Mouse (Mus musculus): ENCODE measurements around the gene Adgrl1. TPM values are rescaled to one million over a fixed set of nuclear protein-coding genes. Genes with fewer than 3 reads are reported as not detected.
A peak's percentile ranks its signal among the peaks of the same experiment; 100 is the strongest.

Adgrl1 gene
- total RNA-seq, 1 experiment = 119 TPM

DNA sequence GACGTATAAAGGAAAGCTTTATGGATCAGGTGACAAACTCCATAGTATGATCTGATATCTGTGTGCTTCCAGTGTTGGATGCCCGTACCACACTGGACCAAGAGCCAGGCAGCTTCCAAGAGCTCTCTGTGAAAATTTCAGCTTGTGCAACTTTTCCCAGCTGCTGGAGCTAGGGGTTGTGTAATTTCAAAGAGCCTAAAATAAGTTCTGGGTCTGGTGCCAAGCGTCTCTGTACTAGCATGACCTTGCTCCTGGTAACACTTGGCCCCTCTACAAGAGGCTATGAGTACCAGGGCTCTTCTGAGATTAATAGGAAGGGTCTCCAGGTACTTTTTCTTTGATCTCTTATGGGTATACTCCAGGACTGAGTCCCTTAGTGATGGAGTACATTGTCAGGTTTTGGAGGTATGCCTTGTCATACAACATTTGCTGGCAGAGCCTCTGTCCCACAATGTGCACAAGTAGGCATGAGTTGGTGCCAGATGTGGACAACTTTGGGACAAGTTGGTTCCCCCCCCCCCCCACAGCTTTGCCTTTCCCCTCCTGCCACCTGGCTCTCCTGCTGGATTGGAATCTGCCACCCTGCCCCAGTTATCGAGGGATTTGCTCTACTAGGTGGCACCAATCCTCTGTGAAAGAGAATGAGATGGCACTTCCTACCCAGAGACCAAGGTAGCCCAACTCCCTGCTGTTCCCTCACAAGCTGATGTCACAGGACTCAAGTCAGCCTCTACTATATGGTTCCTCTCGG, 64.3 kb downstream of the Adgrl1 start:
- H3K4me1 ChIP-seq (ENCODE audit: control insufficient read depth in 2 of 2, insufficient read depth in 2 of 2, low read length in 2 of 2, poor library complexity in 1 of 2) = no peaks in the 10 kb centered on the region
- H3K27ac ChIP-seq (ENCODE audit: insufficient read depth, low read depth, low read length, poor library complexity, severe bottlenecking) = no peak overlapping the region
- peaks cover 19% of the 10 kb centered on the region for H3K36me3 ChIP-seq (ENCODE audit: control insufficient read depth, insufficient read depth, low read length, poor library complexity, severe bottlenecking)
- TF ChIP-seq HCFC1 (IDR thresholded peaks at IDR 0.05; ENCODE audit: borderline replicate concordance, insufficient read depth, low read length) (no peak), ZNF384 (IDR thresholded peaks at IDR 0.05; ENCODE audit: low read depth, low read length) (no peak), MAFK (IDR thresholded peaks at IDR 0.05; ENCODE audit: insufficient read depth, low read depth, low read length) (no peak), CHD2 (IDR thresholded peaks at IDR 0.05; ENCODE audit: low read depth, low read length) (no peak), ZC3H11A (IDR thresholded peaks at IDR 0.05; ENCODE audit: borderline replicate concordance, low read depth, low read length) (no peak)
- no peaks in the 10 kb centered on the region for H3K9me3 ChIP-seq (ENCODE audit: control insufficient read depth, insufficient read depth, low read depth, low read length)
- in situ Hi-C loops (cut with MboI; ENCODE audit: low sequenced_read_pairs in 2 of 2, unreplicated experiment in 2 of 2) = no loop called here
- no peak overlapping the region for H3K9ac ChIP-seq (ENCODE audit: insufficient read depth, low read depth, low read length, poor library complexity, severe bottlenecking)
- no peak overlapping the region for H3K4me3 ChIP-seq (ENCODE audit: insufficient read depth in 1 of 2, low read depth in 1 of 2, low read length in 2 of 2, poor library complexity in 1 of 2, severe bottlenecking in 1 of 2)
- no peak for DNase-seq (ENCODE audit: low read depth, low spot score)

DNA sequence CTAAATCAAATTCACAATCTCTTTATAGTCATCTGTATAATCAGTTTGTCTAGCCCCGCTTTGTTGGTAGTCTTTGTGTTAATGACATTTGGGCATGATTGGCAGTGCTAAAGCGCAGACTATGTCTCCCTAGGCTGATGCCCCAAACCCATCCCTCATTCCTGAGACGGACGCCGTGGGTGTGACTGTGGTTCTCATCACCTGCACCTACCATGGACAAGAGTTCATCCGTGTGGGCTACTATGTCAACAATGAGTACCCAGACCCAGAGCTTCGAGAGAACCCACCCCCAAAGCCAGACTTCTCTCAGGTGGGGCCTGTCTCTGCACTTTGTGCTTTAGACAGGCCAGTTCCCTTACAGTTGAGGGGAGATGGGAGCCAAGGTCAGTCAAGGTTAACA, 67.8 kb downstream of the Adgrl1 start:
- peaks cover 22% of the 10 kb centered on the region for H3K36me3 ChIP-seq (ENCODE audit: control insufficient read depth, insufficient read depth, low read length, poor library complexity, severe bottlenecking)
- in situ Hi-C loops (cut with MboI; ENCODE audit: low sequenced_read_pairs in 2 of 2, unreplicated experiment in 2 of 2) = no loop called here

DNA sequence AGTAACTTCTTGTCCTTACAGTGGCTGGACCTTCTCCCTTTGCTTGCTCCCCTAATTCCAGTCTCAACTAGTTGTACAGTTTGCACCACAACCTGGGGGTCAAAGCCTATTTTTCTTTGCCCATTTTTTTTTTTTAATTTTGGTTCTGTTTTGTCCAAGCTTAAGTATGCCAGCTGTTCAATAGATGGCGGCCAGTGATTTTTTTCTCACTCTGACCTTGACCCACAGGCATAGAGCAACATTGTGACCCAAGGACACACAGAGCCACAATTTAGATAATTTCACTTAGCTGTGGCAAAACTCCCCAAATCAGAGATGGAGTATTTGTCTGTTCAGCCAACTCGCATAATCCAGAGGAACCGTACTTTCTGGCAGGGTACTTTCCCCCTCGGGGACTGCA, 71.2 kb downstream of the Adgrl1 start:
- peaks cover 20% of the 10 kb centered on the region for H3K36me3 ChIP-seq (ENCODE audit: control insufficient read depth, insufficient read depth, low read length, poor library complexity, severe bottlenecking)
- TF ChIP-seq ZNF384 (IDR thresholded peaks at IDR 0.05; ENCODE audit: low read depth, low read length) = no peak
- no peak for TF ChIP-seq CHD2 (IDR thresholded peaks at IDR 0.05; ENCODE audit: low read depth, low read length)
- TF ChIP-seq HCFC1 (IDR thresholded peaks at IDR 0.05; ENCODE audit: borderline replicate concordance, insufficient read depth, low read length) = no peak
- no peak for TF ChIP-seq MAFK (IDR thresholded peaks at IDR 0.05; ENCODE audit: insufficient read depth, low read depth, low read length)
- no peak for TF ChIP-seq ZC3H11A (IDR thresholded peaks at IDR 0.05; ENCODE audit: borderline replicate concordance, low read depth, low read length)
- H3K4me3 ChIP-seq (ENCODE audit: insufficient read depth in 1 of 2, low read depth in 1 of 2, low read length in 2 of 2, poor library complexity in 1 of 2, severe bottlenecking in 1 of 2) = no peak overlapping the region
- DNase-seq (ENCODE audit: low read depth, low spot score) = no peak
- H3K9me3 ChIP-seq (ENCODE audit: control insufficient read depth, insufficient read depth, low read depth, low read length) = no peaks in the 10 kb centered on the region
- peaks cover 2 to 10% of the 10 kb centered on the region in 2 experiments; a peak in 1 of 4 replicates for H3K4me1 ChIP-seq (ENCODE audit: control insufficient read depth in 2 of 2, insufficient read depth in 2 of 2, low read length in 2 of 2, poor library complexity in 1 of 2)
- H3K9ac ChIP-seq (ENCODE audit: insufficient read depth, low read depth, low read length, poor library complexity, severe bottlenecking) = no peak overlapping the region
- in situ Hi-C loops (cut with MboI; ENCODE audit: low sequenced_read_pairs in 2 of 2, unreplicated experiment in 2 of 2) = no loop called here
- H3K27ac ChIP-seq (ENCODE audit: insufficient read depth, low read depth, low read length, poor library complexity, severe bottlenecking) = no peak overlapping the region

More for the DNA sequence above, 67.8 kb downstream of the Adgrl1 start:
- no peak for DNase-seq (ENCODE audit: low read depth, low spot score)
- H3K9me3 ChIP-seq (ENCODE audit: control insufficient read depth, insufficient read depth, low read depth, low read length) = no peaks in the 10 kb centered on the region
- no peak for TF ChIP-seq MAFK (IDR thresholded peaks at IDR 0.05; ENCODE audit: insufficient read depth, low read depth, low read length)
- no peak for TF ChIP-seq ZNF384 (IDR thresholded peaks at IDR 0.05; ENCODE audit: low read depth, low read length)
- TF ChIP-seq CHD2 (IDR thresholded peaks at IDR 0.05; ENCODE audit: low read depth, low read length) = no peak
- TF ChIP-seq HCFC1 (IDR thresholded peaks at IDR 0.05; ENCODE audit: borderline replicate concordance, insufficient read depth, low read length) = no peak
- no peak for TF ChIP-seq ZC3H11A (IDR thresholded peaks at IDR 0.05; ENCODE audit: borderline replicate concordance, low read depth, low read length)
- H3K27ac ChIP-seq (ENCODE audit: insufficient read depth, low read depth, low read length, poor library complexity, severe bottlenecking) = no peak overlapping the region
- no peak overlapping the region for H3K4me3 ChIP-seq (ENCODE audit: insufficient read depth in 1 of 2, low read depth in 1 of 2, low read length in 2 of 2, poor library complexity in 1 of 2, severe bottlenecking in 1 of 2)
- no peak overlapping the region for H3K9ac ChIP-seq (ENCODE audit: insufficient read depth, low read depth, low read length, poor library complexity, severe bottlenecking)
- peaks cover 0 to 4% of the 10 kb centered on the region in 2 experiments; a peak in 1 of 4 replicates for H3K4me1 ChIP-seq (ENCODE audit: control insufficient read depth in 2 of 2, insufficient read depth in 2 of 2, low read length in 2 of 2, poor library complexity in 1 of 2)

DNA sequence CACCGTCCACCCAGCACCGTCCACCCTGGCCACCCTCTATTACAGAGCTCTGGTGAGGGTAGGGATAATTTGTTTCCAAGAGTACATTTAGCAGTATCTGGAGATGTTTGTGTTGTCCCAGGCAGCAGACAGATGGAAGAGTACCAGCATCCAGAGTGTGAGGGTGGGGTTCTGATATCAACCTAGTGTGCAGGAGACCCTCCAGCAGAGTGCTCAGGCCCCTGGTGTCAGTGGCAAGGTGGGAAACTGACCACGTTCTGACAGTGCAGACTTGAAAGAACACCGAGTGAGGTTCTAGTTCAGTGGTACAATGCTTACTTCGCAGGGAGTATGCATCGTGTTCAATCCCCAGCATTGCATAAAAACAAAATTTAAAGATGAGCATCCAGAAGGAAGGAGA, 71.8 kb downstream of the Adgrl1 start:
- no peak for DNase-seq (ENCODE audit: low read depth, low spot score)
- no peak for TF ChIP-seq CHD2 (IDR thresholded peaks at IDR 0.05; ENCODE audit: low read depth, low read length)
- TF ChIP-seq ZNF384 (IDR thresholded peaks at IDR 0.05; ENCODE audit: low read depth, low read length) = no peak
- TF ChIP-seq ZC3H11A (IDR thresholded peaks at IDR 0.05; ENCODE audit: borderline replicate concordance, low read depth, low read length) = no peak
- TF ChIP-seq HCFC1 (IDR thresholded peaks at IDR 0.05; ENCODE audit: borderline replicate concordance, insufficient read depth, low read length) = no peak
- TF ChIP-seq MAFK (IDR thresholded peaks at IDR 0.05; ENCODE audit: insufficient read depth, low read depth, low read length) = no peak
- in situ Hi-C loops (cut with MboI; ENCODE audit: low sequenced_read_pairs in 2 of 2, unreplicated experiment in 2 of 2) = no loop called here
- Histone ChIP-seq H3K36me3 (ENCODE audit: control insufficient read depth, insufficient read depth, low read length, poor library complexity, severe bottlenecking) (peaks cover 20% of the 10 kb centered on the region), H3K4me1 (ENCODE audit: control insufficient read depth in 2 of 2, insufficient read depth in 2 of 2, low read length in 2 of 2, poor library complexity in 1 of 2) (peaks cover 2 to 10% of the 10 kb centered on the region in 2 experiments; a peak in 1 of 4 replicates), H3K4me3 (ENCODE audit: insufficient read depth in 1 of 2, low read depth in 1 of 2, low read length in 2 of 2, poor library complexity in 1 of 2, severe bottlenecking in 1 of 2) (peak overlapping the region; percentile 82 to 83; a peak in 3 of 4 replicates), H3K9ac (ENCODE audit: insufficient read depth, low read depth, low read length, poor library complexity, severe bottlenecking) (peak overlapping the region; percentile 66), H3K27ac (ENCODE audit: insufficient read depth, low read depth, low read length, poor library complexity, severe bottlenecking) (no peak overlapping the region), H3K9me3 (ENCODE audit: control insufficient read depth, insufficient read depth, low read depth, low read length) (no peaks in the 10 kb centered on the region)
